Mouse (Mus musculus) C2C12 (cell line): ENCODE results near the gene Snx8.

Experiments used
- CTCF ChIP-seq: IDR thresholded peaks from one replicate; pipeline ENCODE4 v1.5.1; 2011; ENCODE audit not compliant: control insufficient read depth, insufficient read depth, insufficient read length
- MAX ChIP-seq: IDR thresholded peaks from one replicate; pipeline ENCODE4 v1.6.1; 2011; ENCODE audit warnings: mild to moderate bottlenecking, control low read depth
- MYOD1 ChIP-seq: IDR thresholded peaks from one replicate; pipeline ENCODE4 v1.6.1; 2011; ENCODE audit warnings: low read depth; ENCODE audit not compliant: control insufficient read depth, insufficient read length
- MYOG ChIP-seq: IDR thresholded peaks from one replicate; pipeline ENCODE4 v1.6.1; 2011; ENCODE audit not compliant: control insufficient read depth, insufficient read length; ENCODE audit errors: extremely low read depth
- USF1 ChIP-seq: IDR thresholded peaks from one replicate; pipeline ENCODE4 v1.6.1; 2011; ENCODE audit warnings: low read depth, mild to moderate bottlenecking, control low read depth, moderate library complexity

DNA sequence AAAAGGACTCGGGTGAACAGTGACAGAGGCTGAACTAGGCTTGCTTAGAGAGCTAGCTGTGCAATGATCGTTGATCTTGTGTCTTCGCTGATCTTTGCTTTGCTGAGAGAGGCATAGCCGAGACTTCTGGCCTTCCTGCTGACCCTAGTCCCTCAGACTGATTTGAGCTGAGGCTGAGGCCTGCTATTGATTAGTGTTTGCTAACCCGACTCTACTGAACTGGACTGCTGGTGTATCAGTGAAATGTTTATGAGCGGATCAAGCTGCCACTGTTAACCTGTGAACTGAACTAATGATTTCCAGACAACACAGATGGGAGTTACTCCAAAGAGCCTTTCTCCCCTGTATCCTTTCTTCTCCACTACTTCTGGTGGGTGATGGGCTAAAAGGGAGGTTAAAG, 16.1 kb upstream of the Snx8 start:
- TF ChIP-seq CTCF (no peak), USF1 (no peak), MYOG (no peak), MAX (no peak), MYOD1 (no peak)
